Mouse (Mus musculus): ENCODE data around the gene Tmem59l. TPM values are rescaled to one million over a fixed set of nuclear protein-coding genes. Genes with fewer than 3 reads are reported as not detected.

Tmem59l gene
- polyA plus RNA-seq, 1 experiment from 2014 or later: 26.6 TPM

- 62% methylated on average over 19 of the region's 19 CpGs for WGBS
- H3K27me3 ChIP-seq: peaks cover 8% of the 10 kb centered on the region; the same call in 1 of the 2 replicates
- no peak overlapping the region for H3K4me3 ChIP-seq
- H3K4me2 ChIP-seq (replicated peaks): no peak overlapping the region
- peaks cover 37% of the 10 kb centered on the region for H3K4me1 ChIP-seq
- 0 out of 2 replicates have a peak overlapping the region, but pooled peaks have one; percentile 36 for H3K9ac ChIP-seq
- ATAC-seq (ENCODE audit: low FRiP score, low read depth): no peak
- peak overlapping the region; percentile 63 for H3K27ac ChIP-seq
- H3K9me3 ChIP-seq: no peaks in the 10 kb centered on the region
- H3K36me3 ChIP-seq: peaks cover 33% of the 10 kb centered on the region
Measured at GRCm38 (mm10) chr8:70447639-70448420, 39.3 kb downstream of the Tmem59l start.

GRCm38 (mm10) chr8:70445988-70446387, 41.2 kb downstream of the Tmem59l start:
- peaks cover 15% of the 10 kb centered on the region for H3K36me3 ChIP-seq
- H3K27ac ChIP-seq: no peak overlapping the region
- H3K4me3 ChIP-seq: no peak overlapping the region
- no peak overlapping the region for H3K4me2 ChIP-seq (replicated peaks)
- WGBS: 53% methylated on average over 1 of the region's 1 CpGs
- no peak for ATAC-seq (ENCODE audit: low FRiP score, low read depth)
- H3K9ac ChIP-seq: no peak overlapping the region
- H3K4me1 ChIP-seq: peaks cover 37% of the 10 kb centered on the region
- no peaks in the 10 kb centered on the region for H3K27me3 ChIP-seq
- H3K9me3 ChIP-seq: no peaks in the 10 kb centered on the region

- no peaks in the 10 kb centered on the region for H3K27me3 ChIP-seq
- H3K4me1 ChIP-seq: peaks cover 26% of the 10 kb centered on the region
- H3K4me2 ChIP-seq (replicated peaks): no peak overlapping the region
- 81% methylated on average over 4 of the region's 4 CpGs for WGBS
- H3K9me3 ChIP-seq: no peaks in the 10 kb centered on the region
- ATAC-seq (ENCODE audit: low FRiP score, low read depth): no peak
- no peak overlapping the region for H3K9ac ChIP-seq
- H3K36me3 ChIP-seq: peaks cover 3% of the 10 kb centered on the region; the same call in 1 of the 2 replicates
- H3K27ac ChIP-seq: no peak overlapping the region
- no peak overlapping the region for H3K4me3 ChIP-seq
Measured at GRCm38 (mm10) chr8:70443326-70443725, 43.8 kb downstream of the Tmem59l start.

GRCm38 (mm10) chr8:70441565-70441964, 45.6 kb downstream of the Tmem59l start:
- Histone ChIP-seq H3K9ac (no peak overlapping the region), H3K4me1 (peaks cover 30% of the 10 kb centered on the region), H3K9me3 (no peaks in the 10 kb centered on the region), H3K4me2 (replicated peaks) (no peak overlapping the region), H3K27ac (no peak overlapping the region), H3K4me3 (no peak overlapping the region), H3K27me3 (no peaks in the 10 kb centered on the region), H3K36me3 (no peaks in the 10 kb centered on the region)
- no peak for ATAC-seq (ENCODE audit: low FRiP score, low read depth)
- 71% methylated on average over 3 of the region's 3 CpGs for WGBS

- WGBS: 51% methylated on average over 3 of the region's 3 CpGs
- Histone ChIP-seq H3K36me3 (no peaks in the 10 kb centered on the region; the same call in 1 of the 2 replicates), H3K9me3 (no peaks in the 10 kb centered on the region), H3K4me1 (peaks cover 30% of the 10 kb centered on the region), H3K9ac (peak overlapping the region; percentile 71; the same call in 1 of the 2 replicates), H3K27ac (no peak overlapping the region), H3K4me2 (replicated peaks) (peak overlapping the region; percentile 90), H3K27me3 (no peaks in the 10 kb centered on the region), H3K4me3 (peak overlapping the region; percentile 65)
- no peak for ATAC-seq (ENCODE audit: low FRiP score, low read depth)
Measured at GRCm38 (mm10) chr8:70440246-70440645, 46.9 kb downstream of the Tmem59l start.

GRCm38 (mm10) chr8:70439848-70440179, 47.3 kb downstream of the Tmem59l start:
- Histone ChIP-seq H3K9me3 (no peaks in the 10 kb centered on the region), H3K27ac (no peak overlapping the region), H3K9ac (peak overlapping the region; percentile 71), H3K27me3 (no peaks in the 10 kb centered on the region), H3K4me1 (peaks cover 26% of the 10 kb centered on the region), H3K4me3 (peak overlapping the region; percentile 65), H3K36me3 (no peaks in the 10 kb centered on the region; the same call in 1 of the 2 replicates), H3K4me2 (replicated peaks) (peak overlapping the region; percentile 90)
- 4% methylated on average over 7 of the region's 7 CpGs for WGBS
- peak; percentile 78; the same call in 1 of the 2 replicates for ATAC-seq (ENCODE audit: low FRiP score, low read depth)

GRCm38 (mm10) chr8:70439055-70439847, 47.9 kb downstream of the Tmem59l start, which contains the start of gene Crtc1:
Gene Crtc1, minus strand, starts transcription at chr8:70439579.
- under 1% methylated on average over 68 of the region's 70 CpGs for WGBS
- ATAC-seq (ENCODE audit: low FRiP score, low read depth): peak; percentile 97
- Histone ChIP-seq H3K4me1 (peaks cover 25% of the 10 kb centered on the region), H3K4me2 (replicated peaks) (peak within 1 kb of the TSS; percentile 90), H3K27ac (no peak within 1 kb of the TSS), H3K9ac (peak within 1 kb of the TSS; percentile 72), H3K27me3 (no peaks in the 10 kb centered on the region), H3K36me3 (no peaks in the 10 kb centered on the region; the same call in 1 of the 2 replicates), H3K9me3 (no peaks in the 10 kb centered on the region), H3K4me3 (peak within 1 kb of the TSS; percentile 65)

- WGBS: 95% methylated on average over 2 of the region's 2 CpGs
- H3K4me3 ChIP-seq: peak overlapping the region; percentile 65
Measured at GRCm38 (mm10) chr8:70438423-70438822, 48.7 kb downstream of the Tmem59l start.

GRCm38 (mm10) chr8:70435156-70435555, 52.0 kb downstream of the Tmem59l start:
- ATAC-seq (ENCODE audit: low FRiP score, low read depth): no peak
- no peaks in the 10 kb centered on the region for H3K27me3 ChIP-seq
- H3K9ac ChIP-seq: 0 out of 2 replicates have a peak overlapping the region, but pooled peaks have one; percentile 19
- no peak overlapping the region for H3K4me2 ChIP-seq (replicated peaks)
- H3K4me1 ChIP-seq: peaks cover 23% of the 10 kb centered on the region
- no peak overlapping the region for H3K4me3 ChIP-seq
- no peaks in the 10 kb centered on the region; the same call in 1 of the 2 replicates for H3K36me3 ChIP-seq
- WGBS: 95% methylated on average over 5 of the region's 5 CpGs
- H3K9me3 ChIP-seq: no peaks in the 10 kb centered on the region
- H3K27ac ChIP-seq: no peak overlapping the region

More at GRCm38 (mm10) chr8:70438423-70438822, 48.7 kb downstream of the Tmem59l start:
- Histone ChIP-seq H3K27ac (no peak overlapping the region), H3K4me2 (replicated peaks) (peak overlapping the region; percentile 90), H3K4me1 (peaks cover 25% of the 10 kb centered on the region), H3K9ac (no peak overlapping the region; the same call in none of the 2 replicates), H3K9me3 (no peaks in the 10 kb centered on the region), H3K27me3 (no peaks in the 10 kb centered on the region), H3K36me3 (no peaks in the 10 kb centered on the region; the same call in 1 of the 2 replicates)
- ATAC-seq (ENCODE audit: low FRiP score, low read depth): no peak

Other genes starting within 250 kb of the Tmem59l start
- 57.9 and 58.1 TPM in 2 replicates for gene Homer3, start 204.5 kb downstream of the Tmem59l start, polyA plus RNA-seq (2015; fragmentation: Nextera tagmentation; extraction: Ambion mirVana)
- gene Ddx49, start 184.9 kb downstream of the Tmem59l start, polyA plus RNA-seq (2015; fragmentation: Nextera tagmentation; extraction: Ambion mirVana): 55.8 and 60.9 TPM in 2 replicates
- gene Cope, start 184.8 kb downstream of the Tmem59l start, polyA plus RNA-seq (2015; fragmentation: Nextera tagmentation; extraction: Ambion mirVana): 340 and 345 TPM in 2 replicates
- 10.0 and 10.2 TPM in 2 replicates for gene Cers1, start 171.6 kb downstream of the Tmem59l start, polyA plus RNA-seq (2015; fragmentation: Nextera tagmentation; extraction: Ambion mirVana)
- 0.78 and 2.7 TPM in 2 replicates for gene Gdf1, start 157.5 kb downstream of the Tmem59l start, polyA plus RNA-seq (2015; fragmentation: Nextera tagmentation; extraction: Ambion mirVana)
- 18.7 and 19.5 TPM in 2 replicates for gene Upf1, start 134.1 kb downstream of the Tmem59l start, polyA plus RNA-seq (2015; fragmentation: Nextera tagmentation; extraction: Ambion mirVana)
- gene Comp, start 113.8 kb downstream of the Tmem59l start, polyA plus RNA-seq (2015; fragmentation: Nextera tagmentation; extraction: Ambion mirVana): 26.4 and 40.8 TPM in 2 replicates
- gene Crtc1, start 47.8 kb downstream of the Tmem59l start, polyA plus RNA-seq (2015; fragmentation: Nextera tagmentation; extraction: Ambion mirVana): 26.7 and 29.9 TPM in 2 replicates
- gene Klhl26, start 10.4 kb downstream of the Tmem59l start, polyA plus RNA-seq (2015; fragmentation: Nextera tagmentation; extraction: Ambion mirVana): 29.0 and 30.3 TPM in 2 replicates
- gene Crlf1, start 5.8 kb upstream of the Tmem59l start, polyA plus RNA-seq (2015; fragmentation: Nextera tagmentation; extraction: Ambion mirVana): 83.3 and 85.0 TPM in 2 replicates
- gene Rex1bd, start 19.4 kb upstream of the Tmem59l start, polyA plus RNA-seq (2015; fragmentation: Nextera tagmentation; extraction: Ambion mirVana): 139 and 148 TPM in 2 replicates
- gene Uba52, start 23.4 kb upstream of the Tmem59l start, polyA plus RNA-seq (2015; fragmentation: Nextera tagmentation; extraction: Ambion mirVana): 856 and 861 TPM in 2 replicates
- 284 and 290 TPM in 2 replicates for gene Fkbp8, start 40.4 kb upstream of the Tmem59l start, polyA plus RNA-seq (2015; fragmentation: Nextera tagmentation; extraction: Ambion mirVana)
- 49.3 and 53.4 TPM in 2 replicates for gene Kxd1, start 40.6 kb upstream of the Tmem59l start, polyA plus RNA-seq (2015; fragmentation: Nextera tagmentation; extraction: Ambion mirVana)
- 20.9 and 21.4 TPM in 2 replicates for gene Ell, start 52.1 kb upstream of the Tmem59l start, polyA plus RNA-seq (2015; fragmentation: Nextera tagmentation; extraction: Ambion mirVana)
- 162 and 165 TPM in 2 replicates for gene Isyna1, start 107.0 kb upstream of the Tmem59l start, polyA plus RNA-seq (2015; fragmentation: Nextera tagmentation; extraction: Ambion mirVana)
- 115 and 131 TPM in 2 replicates for gene Ssbp4, start 121.5 kb upstream of the Tmem59l start, polyA plus RNA-seq (2015; fragmentation: Nextera tagmentation; extraction: Ambion mirVana)
- gene Lrrc25, start 128.8 kb upstream of the Tmem59l start, polyA plus RNA-seq (2015; fragmentation: Nextera tagmentation; extraction: Ambion mirVana): 1.9 and 2.3 TPM in 2 replicates
- gene Gdf15, start 145.1 kb upstream of the Tmem59l start, polyA plus RNA-seq (2015; fragmentation: Nextera tagmentation; extraction: Ambion mirVana): 0.18 TPM in 1 of 2 replicates, not detected in the other
- gene Pgpep1, start 173.0 kb upstream of the Tmem59l start, polyA plus RNA-seq (2015; fragmentation: Nextera tagmentation; extraction: Ambion mirVana): 68.2 and 71.1 TPM in 2 replicates
- gene Lsm4, start 185.9 kb upstream of the Tmem59l start, polyA plus RNA-seq (2015; fragmentation: Nextera tagmentation; extraction: Ambion mirVana): 240 and 246 TPM in 2 replicates
- gene Jund, start 211.6 kb upstream of the Tmem59l start, polyA plus RNA-seq (2015; fragmentation: Nextera tagmentation; extraction: Ambion mirVana): 57.3 and 61.1 TPM in 2 replicates
- not detected in 2 replicates for gene Iqcn, start 216.1 kb upstream of the Tmem59l start, polyA plus RNA-seq (2015; fragmentation: Nextera tagmentation; extraction: Ambion mirVana)
- not detected in 2 replicates for gene Gm3336, start 231.2 kb upstream of the Tmem59l start, polyA plus RNA-seq (2015; fragmentation: Nextera tagmentation; extraction: Ambion mirVana)
- 0.04 and 0.06 TPM in 2 replicates for gene Pde4c, start 236.4 kb upstream of the Tmem59l start, polyA plus RNA-seq (2015; fragmentation: Nextera tagmentation; extraction: Ambion mirVana)